Mouse (Mus musculus) CD4-positive, CD25-positive, alpha-beta regulatory T cell, adult 2 months (primary cell): ENCODE measurements around the gene Zfp553.

Experiments used
- DNase-seq: peaks from one replicate; pipeline ENCODE4 v3.0.0-alpha.2; 2012; ENCODE audit warnings: low read depth, low spot score

The Zfp553 gene

DNA sequence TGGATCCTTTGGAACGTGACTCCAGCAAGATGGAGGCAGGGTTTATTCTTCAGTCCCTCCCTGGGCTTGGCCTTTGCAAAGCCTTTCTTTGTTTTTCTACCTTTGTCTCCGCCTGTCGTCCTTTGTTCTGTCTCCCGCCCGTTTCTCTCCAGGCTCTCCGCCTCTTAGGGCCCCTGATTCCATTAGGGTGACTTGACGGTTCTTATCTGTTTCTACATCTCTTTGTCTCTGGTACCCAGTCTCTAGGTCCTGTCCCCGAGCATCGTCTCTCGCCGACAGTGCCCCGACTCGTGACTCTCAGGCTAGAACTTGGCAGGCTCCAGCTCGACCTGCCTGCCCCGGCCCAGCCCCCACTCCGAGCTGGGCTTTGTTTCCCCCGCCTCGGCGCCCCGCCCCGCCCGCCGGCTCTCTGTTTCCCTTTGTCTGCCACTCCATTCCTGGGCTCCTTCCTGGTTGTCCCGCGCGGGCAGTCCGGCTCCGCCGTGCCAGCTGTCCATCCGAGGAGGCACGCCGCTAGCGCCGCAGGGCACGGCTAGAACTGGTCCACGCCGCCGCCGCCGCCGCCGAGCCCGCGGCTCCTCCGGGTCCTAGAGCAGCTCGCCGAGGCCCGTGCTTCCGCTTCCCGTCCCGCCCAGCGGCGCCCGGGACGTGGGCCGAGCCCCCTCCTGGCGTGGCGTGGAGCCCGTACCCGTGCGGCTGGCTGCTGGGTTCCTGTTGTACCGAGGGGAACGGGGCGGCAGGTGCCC lies at the start of gene Zfp553, which contains the start of gene Sept1:
TSS of gene Zfp553 (plus strand) at position 440 of the 746 bp plus-strand sequence.
TSS of gene Sept1 (minus strand) at position 509 of the 746 bp plus-strand sequence.
- DNase-seq = peak; percentile 88

DNA sequence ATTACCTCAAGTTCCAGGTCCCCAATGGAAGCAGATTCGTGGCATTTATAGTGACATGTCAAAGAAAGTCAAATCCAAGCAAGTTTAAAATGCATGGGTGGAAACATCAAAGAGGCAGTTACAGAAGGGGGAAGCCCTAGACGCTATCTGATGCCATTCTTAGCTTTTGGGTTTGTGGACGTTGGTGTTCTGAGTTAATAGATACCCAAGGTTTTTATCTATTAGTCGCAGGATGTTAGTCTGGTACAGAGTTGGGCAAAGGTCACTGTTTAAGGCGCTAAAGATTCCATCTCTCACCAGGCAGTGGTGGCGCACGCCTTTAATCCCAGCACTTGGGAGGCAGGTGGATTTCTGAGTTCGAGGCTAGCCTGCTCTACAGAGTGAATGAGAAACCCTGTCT lies 49.5 kb upstream of the Zfp553 start:
- DNase-seq = no peak

DNA sequence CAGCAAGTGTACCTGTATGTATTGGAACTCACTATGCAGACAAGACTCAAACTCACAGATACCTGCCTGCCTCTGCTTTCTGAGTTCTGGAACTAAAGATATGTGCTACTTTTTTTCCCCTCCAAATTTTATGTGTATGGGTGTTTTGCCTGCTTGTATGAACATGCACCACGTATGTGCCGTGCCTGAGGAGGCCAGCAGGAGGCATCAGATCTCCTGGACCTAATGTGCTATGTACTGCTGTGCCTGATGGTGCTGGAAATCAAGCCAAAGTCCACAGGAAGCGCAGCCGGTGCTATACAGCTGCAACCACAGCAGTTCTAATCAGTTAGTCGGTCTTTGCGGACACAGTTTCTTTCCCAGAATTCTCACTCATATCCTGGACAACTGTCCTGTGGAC lies 49.0 kb upstream of the Zfp553 start:
- DNase-seq = peak; percentile 65

DNA sequence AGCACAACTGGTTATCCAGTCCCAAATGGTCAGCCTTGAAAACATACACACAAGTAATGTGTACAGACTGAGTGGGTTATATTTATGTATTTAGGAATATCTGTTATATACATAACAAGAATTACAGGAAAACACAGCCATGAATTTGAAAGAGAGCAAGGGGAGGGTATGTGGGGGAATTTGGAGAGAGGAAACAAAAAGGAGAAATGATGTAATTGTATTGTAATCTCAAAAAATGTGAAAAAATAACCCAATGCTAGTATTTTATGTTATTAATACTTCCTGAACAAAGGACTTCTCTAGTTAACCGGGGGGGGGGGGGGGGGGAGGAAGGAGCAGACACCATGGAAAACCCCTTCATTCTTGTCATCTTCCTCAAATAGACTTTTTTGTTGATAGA lies 48.1 kb upstream of the Zfp553 start:
- no peak for DNase-seq

DNA sequence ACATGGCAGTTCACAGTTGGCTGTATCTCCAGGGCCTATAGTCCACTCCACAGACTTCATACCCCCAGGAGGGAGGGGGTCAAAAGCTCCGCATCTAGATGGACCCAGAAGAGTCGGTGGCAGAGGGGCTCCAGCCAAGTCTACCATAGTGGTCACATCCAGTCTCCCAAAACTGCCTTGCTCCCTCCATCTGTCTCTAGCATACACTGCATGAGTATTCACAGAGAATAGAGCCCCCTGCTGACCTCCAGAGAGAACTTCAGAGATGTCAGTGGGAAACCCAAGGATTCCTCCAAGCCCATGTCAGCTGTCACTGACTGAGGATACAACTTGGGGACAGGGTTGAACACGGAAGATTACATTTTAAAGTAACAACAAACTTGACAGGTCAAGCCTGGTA lies 47.3 kb upstream of the Zfp553 start:
- peak; percentile 66 for DNase-seq

DNA sequence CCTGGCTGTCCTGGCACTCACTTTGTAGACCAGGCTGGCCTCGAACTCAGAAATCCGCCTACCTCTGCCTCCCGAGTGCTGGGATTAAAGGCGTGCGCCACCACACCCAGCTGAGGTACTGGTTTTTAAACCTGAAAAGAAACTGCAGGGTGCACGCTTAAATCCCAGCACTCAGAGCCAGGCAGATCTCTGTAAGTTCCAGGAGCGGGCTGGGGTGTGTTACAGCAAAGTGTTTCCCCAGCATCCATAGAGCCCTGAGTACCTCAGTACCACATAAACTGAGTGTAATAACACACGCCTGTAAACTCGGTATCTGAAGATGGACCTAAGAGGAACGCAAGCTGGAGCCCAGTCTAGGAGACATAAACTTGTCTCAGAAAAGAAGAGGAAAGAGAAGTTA lies 45.5 kb upstream of the Zfp553 start:
- DNase-seq = no peak

DNA sequence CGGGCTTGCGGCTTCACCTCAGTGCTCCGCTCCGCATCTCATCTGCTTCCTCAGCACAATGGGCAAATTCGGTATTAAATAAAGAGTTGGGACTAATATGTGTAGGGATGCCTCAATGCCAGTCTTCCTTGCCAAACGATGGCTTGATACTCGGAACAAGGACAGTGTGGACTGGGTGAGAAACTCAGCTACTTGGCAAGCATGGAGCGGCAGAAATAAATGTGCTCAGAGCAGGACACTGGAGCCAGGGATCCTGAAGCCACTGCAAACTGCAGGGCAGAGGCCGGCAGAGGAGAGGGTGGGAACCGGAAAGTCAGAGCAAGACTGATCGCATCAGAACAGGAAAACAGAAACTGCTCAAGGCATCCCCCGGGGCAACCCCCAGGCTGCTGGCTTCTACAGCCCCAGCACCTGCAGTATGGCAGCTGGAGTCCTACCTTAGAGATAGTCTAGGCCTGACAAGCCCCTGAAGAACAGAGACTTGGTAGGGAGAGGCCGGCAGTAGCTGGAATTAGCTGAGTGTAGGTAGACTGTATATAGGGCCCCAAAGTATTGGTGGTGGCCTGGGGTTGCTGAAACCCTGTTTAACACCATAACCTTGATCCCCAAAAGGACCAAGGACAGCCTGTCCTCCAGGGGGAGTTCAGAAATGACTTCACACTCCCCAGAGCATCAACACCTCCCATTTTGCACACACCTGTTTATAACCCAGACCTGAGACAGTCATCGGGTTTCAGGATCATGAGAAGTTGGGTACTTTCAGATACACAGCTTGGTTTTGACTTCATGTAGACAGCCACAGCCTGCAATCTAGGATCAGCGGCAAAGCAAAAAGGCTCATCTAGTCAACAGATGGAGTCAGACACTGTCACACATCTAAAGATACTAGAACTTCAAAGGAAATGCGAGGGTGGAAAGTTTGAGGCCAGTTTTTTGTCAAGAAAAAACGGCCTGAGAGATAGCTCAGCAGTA lies 44.3 kb upstream of the Zfp553 start:
- peak; percentile 73 for DNase-seq

DNA sequence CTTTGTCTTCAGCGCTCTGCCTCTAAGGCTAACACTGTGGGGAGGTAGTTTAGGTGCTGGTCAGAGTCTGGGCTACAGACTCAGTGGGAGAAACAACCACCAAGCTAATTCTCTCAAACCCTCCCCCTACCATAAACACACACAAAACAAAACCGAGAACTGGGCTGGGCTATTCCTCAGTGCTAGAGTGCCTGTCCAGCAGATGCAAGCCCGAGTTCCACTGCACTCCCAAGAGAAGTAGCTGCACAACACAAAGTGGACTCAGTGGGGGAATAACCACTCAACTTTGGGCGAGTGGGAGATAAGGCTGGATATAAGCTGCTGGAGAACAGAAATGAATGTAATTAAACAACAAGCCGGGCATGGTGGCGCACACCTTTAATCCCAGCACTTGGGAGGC lies 42.2 kb upstream of the Zfp553 start:
- DNase-seq = no peak

DNA sequence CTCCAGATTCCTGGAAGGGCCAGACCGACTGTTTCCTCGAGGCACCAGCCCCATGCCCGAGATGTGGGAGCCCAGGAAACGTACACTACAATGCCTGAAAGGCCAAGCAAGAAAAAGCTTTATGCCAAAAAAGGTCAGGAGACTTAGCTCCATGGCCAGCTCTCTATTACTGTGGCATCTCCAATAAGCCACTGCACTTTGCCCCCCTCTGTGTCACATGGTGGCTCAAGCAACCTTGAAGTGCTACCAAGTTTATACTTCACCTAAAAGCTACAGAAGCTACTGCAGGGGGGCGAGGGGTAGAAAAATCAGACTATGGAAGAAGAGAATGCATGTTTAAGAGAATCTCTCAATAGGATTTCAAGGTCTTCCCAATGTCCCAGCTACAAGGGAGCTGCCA lies 39.9 kb upstream of the Zfp553 start:
- no peak for DNase-seq

DNA sequence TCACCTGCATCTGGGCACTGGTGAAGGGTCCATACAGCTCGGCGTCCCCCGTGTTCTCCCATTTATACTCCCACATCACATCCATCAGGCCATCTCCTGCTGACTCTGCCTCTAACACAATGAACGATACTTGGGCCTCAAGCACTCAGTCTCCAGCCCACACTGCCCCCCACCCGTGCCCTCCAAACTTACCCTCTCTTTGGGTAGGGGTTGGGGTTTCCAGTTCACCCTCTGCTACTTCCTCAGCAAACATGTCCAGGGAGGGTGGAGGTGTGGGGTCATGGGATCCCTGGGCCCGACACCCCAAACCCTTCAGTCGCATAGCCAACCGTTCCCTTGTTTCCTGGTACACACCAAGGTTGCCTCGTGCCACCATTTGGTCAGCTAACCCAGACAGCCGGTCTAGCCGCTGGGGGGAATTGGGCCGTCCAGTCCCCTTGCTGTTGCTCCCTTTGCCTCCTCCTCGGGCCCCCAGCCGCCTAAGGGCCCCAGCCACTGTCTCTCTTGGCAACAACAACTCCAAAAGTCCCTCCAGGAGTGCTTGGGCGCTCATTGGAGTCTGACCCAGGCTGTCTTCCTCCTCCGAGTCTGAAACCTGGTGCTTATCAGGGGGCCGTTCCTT lies 38.7 kb upstream of the Zfp553 start:
- DNase-seq = no peak

DNA sequence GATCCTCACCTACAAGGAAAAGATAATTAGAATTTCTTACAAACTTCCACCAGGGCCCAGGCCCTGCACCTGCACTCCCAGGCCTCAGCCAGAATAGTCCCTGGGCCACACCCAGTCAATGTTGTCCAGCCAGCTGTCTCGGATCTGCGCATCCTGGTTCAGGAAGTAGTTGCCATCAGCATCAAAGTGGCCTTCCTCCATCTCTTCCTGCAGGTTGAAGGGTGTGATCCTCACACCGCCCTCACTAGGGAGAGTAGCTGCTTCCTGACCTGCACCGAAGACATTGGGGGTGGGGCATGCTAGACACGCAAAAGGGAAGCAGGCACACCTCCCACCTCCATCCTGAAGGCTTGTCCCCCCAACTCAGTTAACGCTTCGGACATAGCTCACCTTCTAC lies 38.2 kb upstream of the Zfp553 start:
- no peak for DNase-seq

DNA sequence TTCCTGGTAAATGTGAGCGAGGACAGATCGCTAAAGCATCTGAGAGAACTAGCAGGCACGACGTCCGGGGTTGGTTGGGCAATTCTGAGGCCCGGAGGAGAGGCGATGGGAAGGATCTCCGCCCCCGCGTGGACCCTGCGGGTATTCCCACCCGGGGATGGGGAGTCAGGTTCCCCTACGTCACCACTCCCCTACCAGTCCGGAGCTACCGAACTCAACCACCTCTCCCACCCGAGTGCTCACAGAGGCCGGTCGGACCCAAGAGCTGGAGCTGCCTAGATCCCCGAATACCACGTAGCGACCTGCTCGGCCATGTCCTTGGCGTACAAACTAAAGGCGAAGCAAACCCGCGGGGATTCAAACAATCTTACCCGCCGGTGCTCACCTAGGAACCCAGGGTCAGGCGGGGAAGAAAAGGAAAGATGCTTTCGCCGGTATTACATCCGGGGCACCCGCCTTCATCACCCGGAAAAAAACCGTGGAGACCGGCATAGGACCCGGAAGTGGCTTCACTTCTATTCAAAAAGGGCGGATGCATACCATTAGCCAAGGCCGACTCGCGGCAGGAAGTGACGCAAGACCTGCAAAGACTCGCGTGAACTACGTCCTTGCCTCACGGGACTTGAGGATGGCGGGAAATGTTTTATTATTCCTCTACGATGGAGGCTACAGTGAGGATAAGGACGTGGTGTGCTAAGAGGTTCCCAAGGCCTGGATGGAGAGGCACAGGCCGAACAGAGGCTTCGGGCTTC lies 37.1 kb upstream of the Zfp553 start, which contains the start of gene Cd2bp2:
TSS of gene Cd2bp2 (minus strand) at position 507 of the 752 bp plus-strand sequence.
- DNase-seq = peak; percentile 97

DNA sequence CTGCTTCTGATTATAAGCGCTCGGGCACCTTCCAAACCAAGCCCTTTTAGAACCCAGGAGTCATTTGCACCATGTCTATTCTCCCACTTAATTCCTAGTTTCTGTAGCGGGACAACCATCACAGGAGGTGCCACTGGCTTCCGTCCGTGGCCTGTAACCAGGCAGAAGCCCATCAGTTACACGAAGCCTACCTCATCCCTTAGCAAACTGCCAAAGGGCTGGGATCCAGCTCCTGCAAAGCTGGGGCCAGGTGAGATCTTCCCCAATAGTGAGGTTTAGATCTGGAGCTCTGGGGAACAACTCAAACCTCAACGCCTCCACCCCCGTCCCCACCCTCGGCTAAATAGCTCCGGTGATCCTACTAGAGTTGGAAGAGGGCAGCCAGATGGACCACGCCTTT lies 36.4 kb upstream of the Zfp553 start:
- DNase-seq = no peak

DNA sequence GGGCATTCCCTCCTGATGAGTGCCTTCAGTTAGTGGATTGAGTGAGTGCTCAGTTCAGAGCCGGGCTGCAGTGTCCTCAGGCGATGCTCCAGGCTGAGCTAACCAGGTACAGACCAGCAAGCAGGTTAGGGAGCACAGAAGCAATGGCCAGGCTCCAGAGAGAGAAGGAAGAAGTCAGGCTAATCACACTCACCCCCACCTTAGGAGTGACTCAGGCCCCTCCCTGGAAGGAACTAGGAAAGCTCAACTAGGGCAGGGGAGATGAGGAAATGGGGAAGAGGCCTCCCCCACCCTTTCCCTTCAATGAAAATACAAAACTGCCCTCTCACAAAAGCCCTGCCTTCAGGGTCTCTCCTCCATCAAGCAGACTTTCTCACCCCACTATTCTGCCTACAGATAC lies 26.3 kb upstream of the Zfp553 start:
- no peak for DNase-seq

DNA sequence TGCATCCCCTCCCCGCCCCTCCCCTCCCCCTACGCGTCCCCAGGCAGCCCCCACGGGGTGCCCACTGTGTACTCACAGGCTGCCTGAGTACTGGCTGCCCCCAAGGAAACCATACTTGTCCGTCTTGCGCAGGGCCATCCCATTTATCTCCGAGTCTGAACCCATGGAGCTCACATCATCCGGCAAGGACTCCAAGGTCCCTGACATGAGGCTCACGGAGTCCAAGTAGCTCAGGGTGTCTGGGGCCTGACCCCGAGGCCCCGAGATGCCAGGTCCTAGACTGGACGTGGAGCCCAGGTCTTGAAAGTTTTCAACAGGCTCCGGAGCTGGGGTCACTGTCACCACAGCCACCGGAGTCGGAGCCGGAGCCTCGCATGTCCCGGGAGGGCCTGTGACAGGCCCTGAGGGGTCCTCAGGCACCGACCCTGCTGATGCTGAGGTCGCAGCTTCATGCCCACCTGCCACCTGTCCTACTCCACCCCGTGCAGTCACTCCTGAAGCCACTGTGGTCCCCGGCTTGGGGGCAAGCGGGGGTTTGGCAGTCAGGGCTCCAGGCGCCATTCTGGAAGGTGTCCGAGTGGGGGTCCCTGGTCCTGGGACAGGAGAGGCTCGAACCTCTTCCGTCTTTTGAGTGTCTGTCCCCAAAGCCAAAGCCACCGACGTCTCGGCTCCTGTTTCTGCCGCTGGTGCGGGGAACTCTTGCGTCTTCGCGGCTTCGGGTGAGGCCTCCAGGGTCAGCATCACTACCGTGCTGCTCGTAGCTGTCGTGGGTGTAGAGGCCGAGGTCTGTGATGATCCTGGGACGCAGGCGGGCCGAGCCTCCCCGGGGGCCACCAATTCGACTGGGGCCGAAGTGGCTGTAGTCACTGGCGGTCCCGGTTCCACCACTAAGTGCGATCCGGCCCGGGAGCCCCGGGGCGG lies 25.2 kb upstream of the Zfp553 start:
- peak; percentile 60 for DNase-seq

DNA sequence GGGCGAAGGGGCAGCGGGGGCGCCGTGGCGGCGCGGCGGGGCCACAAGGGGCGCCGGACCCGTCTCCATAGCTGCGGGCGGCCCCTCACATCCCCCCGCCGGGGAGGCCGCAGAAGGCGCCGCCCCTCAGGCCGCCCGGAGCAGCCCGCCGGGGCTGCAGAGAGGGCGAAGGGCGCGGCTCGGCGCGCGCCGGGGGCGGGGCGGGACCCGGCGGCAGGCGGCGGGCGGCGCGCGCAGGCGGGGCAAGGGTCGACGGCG lies 24.6 kb upstream of the Zfp553 start, which contains the start of gene Tbc1d10b:
TSS of gene Tbc1d10b (minus strand) at position 174 of the 258 bp plus-strand sequence.
- no peak for DNase-seq

DNA sequence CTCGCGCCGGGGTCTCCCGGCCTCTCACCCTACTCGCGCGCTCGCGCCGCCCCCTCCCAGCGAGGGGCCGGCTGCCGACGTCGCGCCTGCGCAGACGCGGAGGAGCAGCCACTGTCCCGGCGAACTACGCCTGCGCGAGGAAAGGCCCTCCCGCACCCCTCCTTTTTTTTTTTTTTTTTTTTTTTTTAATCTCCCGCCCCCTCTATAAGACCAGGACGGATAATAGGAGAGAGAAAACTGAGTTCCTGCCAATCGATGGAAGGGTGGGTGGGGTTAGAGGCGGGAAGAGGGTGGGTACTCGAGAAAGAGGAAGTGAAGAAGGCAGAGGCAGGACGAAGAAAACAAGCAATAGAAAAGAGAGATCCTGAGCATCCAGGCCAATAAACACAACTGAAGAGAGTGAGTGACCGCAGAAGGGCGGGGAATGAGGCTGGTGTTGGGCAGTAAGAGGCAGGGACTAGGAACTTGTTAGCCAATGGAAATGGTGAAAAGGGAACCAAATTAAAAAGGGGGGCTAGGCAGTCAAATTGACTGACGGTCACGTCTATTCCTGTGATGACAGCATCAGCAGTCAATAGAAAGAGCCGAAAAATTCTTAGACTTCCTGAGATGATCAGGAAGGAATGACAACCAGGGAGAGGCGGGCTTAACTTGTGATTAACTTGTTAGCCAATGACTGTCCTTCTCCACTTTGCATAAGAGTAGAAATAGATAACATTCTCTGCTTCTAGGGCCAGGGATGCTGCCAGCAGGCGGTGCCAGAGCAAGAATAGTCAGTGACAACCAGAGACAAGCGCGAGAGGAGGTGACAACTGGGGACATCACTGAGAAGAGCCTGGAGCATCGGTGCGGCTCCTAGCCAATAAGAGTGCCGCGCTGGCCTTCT lies 24.1 kb upstream of the Zfp553 start, which contains the start of gene Mylpf:
TSS of gene Mylpf (plus strand) at position 338 of the 886 bp plus-strand sequence.
- peak; percentile 97 for DNase-seq

DNA sequence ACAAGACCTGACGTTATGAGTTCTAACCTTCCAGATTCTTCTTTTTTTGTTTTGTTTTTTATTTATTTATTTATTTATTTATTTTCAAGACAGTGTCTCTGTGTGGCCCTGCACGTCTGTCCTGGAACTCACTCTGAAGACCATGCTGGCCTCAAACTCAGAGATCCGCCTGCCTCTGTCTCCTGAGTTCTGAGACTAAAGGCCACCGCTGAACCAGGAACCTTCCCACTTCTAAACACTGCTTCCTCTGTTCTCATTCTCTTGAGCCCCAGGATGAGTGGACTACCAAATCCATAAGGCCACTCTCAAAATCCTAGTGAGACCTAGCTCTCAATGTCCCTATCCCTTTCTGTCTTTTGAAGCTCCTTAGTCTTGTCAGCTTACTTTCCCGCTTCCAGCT lies 23.0 kb upstream of the Zfp553 start:
- DNase-seq = peak; percentile 19

DNA sequence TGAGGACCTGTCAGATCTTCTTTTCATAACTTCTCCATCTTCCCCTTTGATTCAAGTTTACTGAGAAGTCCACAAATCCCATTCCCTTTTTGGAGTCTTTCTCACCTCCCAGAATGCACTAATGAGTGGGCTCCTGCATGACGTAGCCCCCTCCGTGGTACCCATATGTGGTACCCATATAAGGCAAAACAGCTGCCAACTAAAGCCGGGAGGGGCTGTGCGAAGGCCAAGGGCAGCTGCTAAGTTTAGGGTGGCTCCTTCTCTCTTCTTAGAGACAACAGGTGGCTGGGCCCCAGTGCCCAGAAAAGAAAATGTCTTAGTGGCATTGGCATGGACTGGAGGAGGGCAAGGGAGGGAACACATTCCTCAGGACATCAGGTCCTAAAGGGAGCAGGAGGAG lies 22.6 kb upstream of the Zfp553 start:
- DNase-seq = no peak
